Mouse (Mus musculus) heart, embryonic 13.5 days (tissue): ENCODE data around the gene Slc9a6. TPM values are rescaled to one million over a fixed set of nuclear protein-coding genes. Genes with fewer than 3 reads are reported as not detected.

Experiments
- ATAC-seq: fragments of 200-750 bp; cut with Nextera tagmentation; 2 replicates; pipeline ENCODE4 v1.8.0; 2017; ENCODE audit warnings: moderate TSS enrichment; ENCODE audit not compliant: insufficient number of reproducible peaks, low FRiP score, low TSS enrichment; ENCODE audit errors: extremely low read depth
- H3K27ac ChIP-seq: fragments of 300-500 bp; sonication (generic); replicated peaks from 2 replicates; pipeline ENCODE4 v1.5.1; 2015; ENCODE audit warnings: moderate library complexity, mild to moderate bottlenecking, inconsistent platforms
- H3K27me3 ChIP-seq: fragments of 300-500 bp; sonication (generic); replicated peaks from 2 replicates; pipeline ENCODE4 v1.6.1; 2015; ENCODE audit warnings: mild to moderate bottlenecking, inconsistent platforms
- H3K36me3 ChIP-seq: fragments of 300-500 bp; sonication (generic); 2 replicates; pipeline ENCODE4 v1.6.1; 2015; ENCODE audit warnings: mild to moderate bottlenecking, inconsistent platforms
- H3K4me1 ChIP-seq: fragments of 300-500 bp; sonication (generic); 2 replicates; pipeline ENCODE4 v1.6.1; 2015; ENCODE audit warnings: inconsistent platforms
- H3K4me2 ChIP-seq: fragments of 300-500 bp; sonication (generic); 2 replicates; pipeline ENCODE4 v1.6.1; 2015; ENCODE audit warnings: inconsistent platforms, mild to moderate bottlenecking, moderate library complexity
- H3K4me3 ChIP-seq: fragments of 300-500 bp; sonication (generic); 2 replicates; pipeline ENCODE4 v1.5.1; 2015; ENCODE audit warnings: moderate library complexity, mild to moderate bottlenecking, inconsistent platforms
- H3K9ac ChIP-seq: fragments of 300-500 bp; sonication (generic); 2 replicates; pipeline ENCODE4 v1.6.1; 2015; ENCODE audit warnings: inconsistent platforms, mild to moderate bottlenecking, moderate library complexity
- H3K9me3 ChIP-seq: fragments of 300-500 bp; sonication (generic); 2 replicates; pipeline ENCODE4 v1.6.1; 2016; ENCODE audit warnings: inconsistent platforms
- WGBS: fragments of 180-500 bp; shearing (Covaris S2); methylation state at CpG from one replicate; pipeline ENCODE4 v1.1.7; 2015; ENCODE audit warnings: mixed read lengths; 5-methylcytosine and 5-hydroxymethylcytosine counted together
- microRNA-seq: library from miRNA; unstranded; fragments of <30 nt; microRNA quantifications from one replicate; pipeline ENCODE4, GENCODE M21; 2016
- polyA plus RNA-seq: library from polyadenylated mRNA; unstranded; fragments of >200 nt; fragmentation: Nextera tagmentation; extraction: Ambion mirVana; gene quantifications from 2 replicates; pipeline ENCODE4 v1.2.1, GENCODE M21; 2015

Gene Slc9a6
- polyA plus RNA-seq, 1 experiment from 2014 or later = 5.9 TPM

DNA sequence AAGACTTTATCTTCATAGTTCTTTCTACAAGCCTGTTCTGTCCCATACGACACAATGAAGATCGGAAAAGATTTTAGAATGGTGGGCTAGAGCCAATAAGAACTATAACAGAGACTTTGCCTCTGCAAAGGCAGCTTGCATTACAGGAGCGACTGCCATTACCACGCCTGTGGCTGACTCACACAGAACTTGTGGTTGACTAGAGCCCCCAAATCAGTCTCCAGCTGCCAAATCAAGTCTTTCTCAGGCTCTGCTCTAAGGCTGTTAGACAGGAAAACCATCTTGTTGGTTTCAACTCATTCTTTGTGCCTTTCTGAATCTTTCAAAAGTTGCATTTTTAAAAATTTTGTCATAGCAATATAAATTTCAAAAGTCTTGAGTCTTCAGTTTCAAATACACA, 88.3 kb downstream of the Slc9a6 start:
- H3K9ac ChIP-seq = no peak overlapping the region
- WGBS = 70% methylated on average over 4 of the region's 4 CpGs
- H3K4me3 ChIP-seq = no peak overlapping the region
- ATAC-seq = no peak
- no peaks in the 10 kb centered on the region for H3K27me3 ChIP-seq
- H3K9me3 ChIP-seq = no peaks in the 10 kb centered on the region
- no peaks in the 10 kb centered on the region for H3K4me1 ChIP-seq
- H3K36me3 ChIP-seq = no peaks in the 10 kb centered on the region
- no peak overlapping the region for H3K4me2 ChIP-seq
- H3K27ac ChIP-seq = no peak overlapping the region

- ATAC-seq = no peak
- no peaks in the 10 kb centered on the region for H3K4me1 ChIP-seq
These were observed 91.7 kb downstream of the Slc9a6 start for GRCm38 (mm10) chrX:56701261-56701660.

GRCm38 (mm10) chrX:56703965-56704562, 94.5 kb downstream of the Slc9a6 start:
- Histone ChIP-seq H3K27me3 (no peaks in the 10 kb centered on the region), H3K4me3 (no peak overlapping the region), H3K9ac (no peak overlapping the region), H3K27ac (no peak overlapping the region), H3K4me2 (no peak overlapping the region), H3K36me3 (no peaks in the 10 kb centered on the region), H3K4me1 (no peaks in the 10 kb centered on the region), H3K9me3 (no peaks in the 10 kb centered on the region)
- no peak for ATAC-seq
- 71% methylated on average over 8 of the region's 8 CpGs for WGBS

More at GRCm38 (mm10) chrX:56701261-56701660, 91.7 kb downstream of the Slc9a6 start:
- no peak overlapping the region for H3K27ac ChIP-seq
- no peaks in the 10 kb centered on the region for H3K36me3 ChIP-seq
- 64% methylated on average over 3 of the region's 3 CpGs for WGBS
- no peaks in the 10 kb centered on the region for H3K27me3 ChIP-seq
- H3K9ac ChIP-seq = no peak overlapping the region
- H3K9me3 ChIP-seq = no peaks in the 10 kb centered on the region
- no peak overlapping the region for H3K4me3 ChIP-seq
- H3K4me2 ChIP-seq = no peak overlapping the region

GRCm38 (mm10) chrX:56708592-56709370, 99.2 kb downstream of the Slc9a6 start:
- H3K4me1 ChIP-seq = no peaks in the 10 kb centered on the region
- no peak overlapping the region for H3K27ac ChIP-seq
- no peak overlapping the region for H3K9ac ChIP-seq
- H3K4me2 ChIP-seq = no peak overlapping the region
- 62% methylated on average over 6 of the region's 6 CpGs for WGBS
- H3K9me3 ChIP-seq = no peaks in the 10 kb centered on the region
- no peaks in the 10 kb centered on the region for H3K36me3 ChIP-seq
- no peaks in the 10 kb centered on the region for H3K27me3 ChIP-seq
- no peak for ATAC-seq
- H3K4me3 ChIP-seq = no peak overlapping the region

DNA sequence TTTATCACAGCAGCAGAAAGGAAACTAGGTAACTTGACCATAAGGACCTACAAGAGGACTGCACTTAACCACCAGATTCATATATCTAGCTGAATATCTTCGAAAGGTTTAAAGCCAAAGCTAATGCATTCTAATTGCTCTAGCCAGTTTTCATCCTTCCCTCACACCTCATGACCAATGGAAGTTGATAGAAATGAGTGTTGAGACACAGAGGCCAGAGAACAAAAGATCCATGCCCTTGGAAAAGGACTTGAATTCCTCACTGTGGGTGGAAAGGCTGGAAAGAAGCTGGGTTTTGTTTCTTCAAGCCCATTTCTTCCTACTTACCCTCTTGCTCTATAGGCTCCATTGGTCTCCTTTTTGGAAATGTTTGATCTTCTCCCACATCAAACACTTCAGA, 101.0 kb downstream of the Slc9a6 start:
- H3K27me3 ChIP-seq = no peaks in the 10 kb centered on the region
- no peaks in the 10 kb centered on the region for H3K36me3 ChIP-seq
- no peaks in the 10 kb centered on the region for H3K9me3 ChIP-seq
- H3K4me2 ChIP-seq = no peak overlapping the region
- H3K9ac ChIP-seq = no peak overlapping the region
- no peaks in the 10 kb centered on the region for H3K4me1 ChIP-seq
- WGBS = 83% methylated on average over 1 of the region's 1 CpGs
- H3K4me3 ChIP-seq = no peak overlapping the region
- no peak overlapping the region for H3K27ac ChIP-seq
- no peak for ATAC-seq

GRCm38 (mm10) chrX:56712666-56713065, 103.1 kb downstream of the Slc9a6 start:
- no peak overlapping the region for H3K4me2 ChIP-seq
- 59% methylated on average over 1 of the region's 1 CpGs for WGBS

More at GRCm38 (mm10) chrX:56712666-56713065, 103.1 kb downstream of the Slc9a6 start:
- ATAC-seq = no peak
- H3K27ac ChIP-seq = no peak overlapping the region
- no peaks in the 10 kb centered on the region for H3K27me3 ChIP-seq
- H3K4me3 ChIP-seq = no peak overlapping the region
- no peaks in the 10 kb centered on the region for H3K9me3 ChIP-seq
- no peaks in the 10 kb centered on the region for H3K4me1 ChIP-seq
- no peak overlapping the region for H3K9ac ChIP-seq
- no peaks in the 10 kb centered on the region for H3K36me3 ChIP-seq

Small RNAs within 50 kb of the gene (microRNA-seq; reads per million reads assigned to microRNA genes)
- gene Mir5116 = not detected

Other genes starting within 250 kb of the Slc9a6 start
- 2.8 and 3.2 TPM in 2 replicates for gene Smim10l2a, start 235.2 kb upstream of the Slc9a6 start, polyA plus RNA-seq
- 0.70 and 0.79 TPM in 2 replicates for gene Gm2174, start 161.8 kb upstream of the Slc9a6 start, polyA plus RNA-seq
- 15.0 and 15.3 TPM in 2 replicates for gene Ints6l, start 154.9 kb upstream of the Slc9a6 start, polyA plus RNA-seq
- not detected in 2 replicates for gene Gm10477, start 85.0 kb upstream of the Slc9a6 start, polyA plus RNA-seq
- gene Gm648, start 60.2 kb upstream of the Slc9a6 start, polyA plus RNA-seq = not detected in 2 replicates
- gene Mmgt1, start 11.7 kb upstream of the Slc9a6 start, polyA plus RNA-seq = 20.9 and 23.4 TPM in 2 replicates
- 156 and 174 TPM in 2 replicates for gene Fhl1, start 122.0 kb downstream of the Slc9a6 start, polyA plus RNA-seq
- 1.6 TPM in 2 replicates for gene Map7d3, start 212.6 kb downstream of the Slc9a6 start, polyA plus RNA-seq